Mouse (Mus musculus) liver, embryonic 14.5 days (tissue): ENCODE results near the gene Slc25a39.

Experiments
- CTCF ChIP-seq: IDR thresholded peaks from 2 replicates; pipeline ENCODE4 v1.5.1; 2016; ENCODE audit warnings: antibody characterized with exemption, low read depth, control low read depth
- EP300 ChIP-seq: IDR thresholded peaks from 2 replicates; pipeline ENCODE4 v1.6.1; 2016; ENCODE audit warnings: antibody characterized with exemption, low read depth

- no peak for TF ChIP-seq EP300
- TF ChIP-seq CTCF, result no peak
These were observed 22.7 kb downstream of the Slc25a39 start for GRCm38 (mm10) chr11:102385075-102385474.
